Mouse (Mus musculus) T-helper 2 cell (primary cell): ENCODE results near the gene Amh.

Experiments
- in situ Hi-C: fragments of 300-600 bp; cut with MboI, MseI; formaldehyde crosslinking; loops from one replicate; pipeline ENCODE4 v1.15.1; 2025; ENCODE audit warnings: high pct_unique_total_duplicates

Amh gene

DNA sequence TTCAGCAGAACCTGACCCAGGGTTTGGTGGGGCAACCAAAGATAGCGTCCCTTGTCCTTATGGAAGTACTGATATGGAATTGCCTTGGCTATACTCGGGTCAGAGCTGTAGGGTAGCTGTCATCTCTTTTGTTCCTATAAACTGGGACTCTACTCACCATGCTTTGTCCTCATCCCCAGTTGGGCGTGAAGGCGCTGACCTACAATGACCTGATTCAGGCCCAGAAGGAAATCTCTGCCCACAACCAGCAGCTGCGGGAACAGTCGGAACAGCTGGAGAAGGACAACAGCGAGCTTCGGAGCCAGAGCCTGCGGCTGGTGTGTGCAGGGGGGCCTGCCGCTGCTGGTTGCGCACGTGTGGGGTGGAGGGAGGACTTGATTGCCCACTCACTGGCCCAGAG, 20.2 kb upstream of the Amh start:
- in situ Hi-C loops: no loop called here

DNA sequence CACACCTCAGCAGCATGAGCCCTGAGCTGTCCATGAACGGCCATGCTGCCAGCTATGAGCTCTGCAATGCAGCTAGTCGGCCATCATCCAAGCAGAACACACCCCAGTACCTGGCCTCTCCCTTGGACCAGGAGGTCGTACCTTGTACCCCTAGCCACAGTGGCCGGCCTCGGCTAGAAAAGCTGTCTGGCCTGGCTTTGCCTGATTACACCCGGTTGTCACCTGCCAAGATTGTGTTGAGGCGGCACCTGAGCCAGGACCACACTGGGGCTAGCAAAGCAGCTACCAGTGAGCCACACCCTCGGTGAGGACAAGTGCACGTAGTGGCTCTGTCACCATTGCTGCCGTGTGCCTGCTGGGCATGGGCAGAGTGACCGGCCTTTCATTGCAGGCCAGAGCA, 19.1 kb upstream of the Amh start:
- in situ Hi-C loops: no loop called here

DNA sequence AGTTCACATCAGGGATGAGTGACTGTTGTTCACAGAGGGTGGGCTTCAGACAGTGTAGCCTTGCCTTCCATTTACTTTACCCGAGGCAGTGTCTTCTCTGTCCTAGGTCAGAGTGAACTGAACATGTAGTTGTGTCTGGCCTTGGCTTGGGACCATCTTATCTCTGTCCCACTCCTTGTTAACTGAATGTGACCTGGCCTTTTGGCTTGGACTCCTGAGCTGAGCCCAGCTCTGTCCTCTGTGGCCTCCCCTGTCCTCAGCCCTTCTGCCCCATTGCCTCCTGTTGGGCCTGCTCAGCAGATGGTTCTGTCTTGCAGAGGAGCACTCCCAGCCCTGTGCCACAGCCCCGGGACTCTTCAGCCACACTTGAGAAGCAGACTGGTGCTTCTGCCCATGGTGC, 17.5 kb upstream of the Amh start:
- in situ Hi-C loops: no loop called here

DNA sequence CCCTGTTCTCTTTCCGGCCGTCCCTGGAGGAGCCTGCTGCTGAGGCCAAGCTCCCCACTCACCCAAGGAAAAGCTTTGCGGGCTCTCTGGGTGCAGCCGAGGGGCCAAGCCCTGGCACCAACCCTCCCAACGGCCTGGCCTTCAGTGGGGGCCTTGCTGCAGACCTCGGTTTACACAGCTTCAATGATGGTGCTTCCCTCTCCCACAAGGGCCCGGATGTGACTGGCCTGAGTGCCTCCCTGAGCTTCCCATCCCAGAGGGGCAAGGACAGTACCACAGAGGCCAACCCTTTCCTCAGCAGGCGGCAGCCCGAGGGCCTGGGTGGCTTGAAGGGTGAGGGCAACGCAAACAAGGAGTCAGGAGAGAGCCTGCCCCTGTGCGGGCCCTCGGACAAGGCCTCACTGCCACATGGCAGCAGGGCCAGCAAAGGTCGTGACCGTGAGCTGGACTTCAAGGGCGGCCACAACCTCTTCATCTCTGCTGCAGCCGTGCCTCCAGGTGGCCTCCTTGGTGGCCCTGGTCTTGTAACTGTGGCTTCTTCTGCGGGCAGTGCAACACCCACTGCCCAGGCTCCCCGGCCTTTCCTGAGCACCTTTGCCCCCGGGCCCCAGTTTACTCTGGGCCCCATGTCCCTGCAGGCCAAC, 14.2 kb upstream of the Amh start:
- in situ Hi-C loops: no loop called here

DNA sequence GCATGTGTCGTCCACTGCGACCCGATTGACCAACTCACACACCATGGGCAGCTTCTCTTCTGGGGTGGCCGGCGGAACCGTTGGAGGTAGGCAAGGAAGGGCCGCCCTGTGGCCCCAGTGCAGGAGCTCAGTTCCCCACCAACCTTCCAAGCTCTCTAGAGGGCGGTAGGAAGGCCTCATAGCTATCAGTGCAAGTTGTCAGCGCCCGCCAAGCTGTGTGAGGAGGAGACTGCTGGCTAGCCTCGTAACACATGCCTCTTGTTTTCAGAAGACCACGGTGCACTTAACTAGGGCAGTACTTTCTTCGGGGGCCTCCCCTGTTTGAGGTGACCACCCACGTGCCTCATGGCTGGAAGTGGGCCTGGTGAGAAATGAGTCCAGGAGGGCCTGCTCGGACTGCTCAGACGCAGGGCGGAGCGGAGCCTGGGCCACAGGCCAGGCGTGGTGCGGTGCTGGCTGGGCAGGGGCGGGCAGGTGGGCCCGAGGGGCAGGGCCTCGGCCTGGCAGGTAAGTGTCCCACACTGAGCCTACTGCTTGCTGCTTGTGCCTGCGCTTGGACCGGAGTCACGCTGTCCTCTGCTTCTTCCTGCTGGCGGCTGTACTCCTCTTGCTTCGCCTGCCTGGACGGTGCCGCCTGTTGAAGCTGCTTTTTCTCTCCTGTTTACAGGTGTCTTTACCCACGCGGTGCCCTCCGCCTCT, 13.4 kb upstream of the Amh start:
- in situ Hi-C loops: no loop called here

DNA sequence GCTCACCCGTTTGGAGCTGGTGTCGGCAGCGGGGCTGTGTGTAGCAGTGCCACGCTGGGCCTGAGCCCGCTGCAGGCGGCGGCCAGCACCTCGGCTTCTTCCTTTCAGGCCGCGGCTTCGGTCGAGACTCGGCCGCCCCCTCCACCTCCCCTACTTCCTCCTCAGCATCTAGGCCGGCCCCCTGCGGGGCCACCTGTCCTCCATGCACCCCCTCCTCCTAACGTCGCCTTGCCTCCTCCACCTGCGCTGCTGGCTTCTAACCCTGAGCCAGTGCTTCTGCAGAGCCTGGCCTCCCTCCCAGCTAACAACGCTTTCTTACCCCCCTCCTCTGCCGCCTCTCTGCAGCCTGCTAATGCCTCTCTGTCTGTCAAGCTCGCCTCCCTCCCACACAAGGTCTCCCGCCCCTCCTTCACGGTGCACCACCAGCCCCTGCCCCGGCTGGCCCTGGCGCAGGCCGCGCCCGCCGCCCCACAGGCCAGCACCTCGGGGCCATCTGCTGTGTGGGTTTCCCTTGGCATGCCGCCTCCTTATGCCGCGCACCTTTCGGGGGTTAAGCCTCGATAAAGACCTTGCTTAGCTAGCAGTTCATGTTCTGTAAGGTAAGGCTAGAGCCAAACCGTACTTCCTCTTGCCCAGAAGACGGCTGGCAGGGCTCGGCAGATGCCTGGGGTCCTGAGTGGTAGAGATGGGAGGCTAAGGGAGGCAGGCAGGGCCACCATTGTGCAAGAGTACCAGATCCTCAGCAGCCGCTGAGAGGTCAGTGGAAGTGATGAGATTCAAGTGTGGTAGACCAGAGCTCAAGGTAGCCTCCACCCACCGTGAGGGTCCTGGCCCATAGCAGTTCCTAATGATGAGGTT, 12.6 kb upstream of the Amh start:
- in situ Hi-C loops: no loop called here

DNA sequence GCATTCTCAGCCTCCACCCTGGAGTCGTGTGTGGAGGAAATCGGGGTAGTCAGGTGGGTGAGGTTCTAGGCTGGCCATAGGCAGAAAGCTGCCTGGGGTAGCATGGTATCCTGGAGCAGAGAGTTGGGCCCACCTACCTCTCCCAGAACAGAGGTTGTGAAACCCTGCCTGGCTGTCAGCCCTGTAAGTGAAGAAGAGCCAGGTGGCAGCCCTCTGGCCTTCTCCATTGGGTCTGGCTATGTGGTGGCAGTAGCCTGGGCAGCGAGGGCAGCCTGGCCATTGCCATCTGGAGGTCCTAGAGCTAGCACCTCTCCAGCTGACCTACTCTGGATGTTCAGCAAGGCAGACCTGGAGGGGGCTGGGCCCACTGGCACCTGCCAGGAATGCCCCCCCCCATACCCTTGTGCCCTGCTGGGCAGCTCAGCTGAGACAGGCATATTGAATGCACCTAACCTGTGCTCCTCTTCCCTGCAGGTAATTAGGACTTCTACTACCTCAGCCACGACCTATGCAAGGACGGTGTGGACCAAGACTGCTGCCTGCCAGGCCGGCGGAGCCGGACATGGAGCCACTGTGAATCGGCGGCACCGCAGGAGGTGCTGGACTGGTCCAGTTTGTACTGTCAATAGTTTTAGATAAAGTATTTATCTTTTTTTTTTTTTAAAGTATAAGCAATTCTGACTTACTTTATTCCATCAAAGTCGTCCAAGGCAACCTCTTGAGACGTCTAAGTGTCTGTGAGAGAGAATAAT, 11.8 kb upstream of the Amh start:
- in situ Hi-C loops: no loop called here

DNA sequence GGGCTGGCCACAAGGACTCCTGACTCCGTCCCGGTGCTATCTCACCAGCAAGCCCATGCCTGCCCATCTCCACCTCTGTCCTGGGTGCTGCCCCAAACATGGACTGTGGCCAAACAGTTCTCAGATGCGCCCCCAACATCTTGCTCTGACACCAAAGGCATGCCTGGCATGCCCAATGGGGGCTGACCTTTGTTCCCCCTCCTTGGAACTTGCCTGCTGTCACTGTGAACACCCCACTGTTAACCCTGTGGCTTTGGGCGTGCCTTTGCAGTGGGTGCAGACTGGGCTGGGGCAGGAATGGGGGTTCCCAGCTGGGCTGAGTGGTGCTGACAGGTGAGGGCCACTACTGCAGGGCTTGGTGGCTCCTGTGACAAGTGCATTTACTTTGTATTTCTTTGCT, 11.2 kb upstream of the Amh start:
- in situ Hi-C loops: no loop called here

DNA sequence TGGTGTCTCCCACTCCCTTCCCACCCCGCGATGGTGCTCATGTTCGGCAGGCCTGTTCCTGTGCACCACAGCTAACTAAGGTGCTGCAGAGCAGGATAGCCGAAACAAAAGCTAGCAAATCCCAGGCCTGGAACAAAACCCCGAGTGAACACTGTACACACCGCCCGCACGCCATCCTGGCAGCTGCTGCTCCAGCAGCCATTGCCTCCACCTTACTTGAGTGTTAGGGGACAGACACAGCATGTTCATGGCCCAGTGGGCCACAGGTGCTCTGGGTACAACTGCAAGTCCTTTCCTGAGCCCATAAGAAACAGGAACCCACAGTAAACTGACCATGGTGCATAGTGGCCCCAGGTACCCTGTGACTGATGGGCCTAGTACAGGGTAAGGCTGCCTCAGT, 10.3 kb upstream of the Amh start:
- in situ Hi-C loops: loop anchor here (5.0 kb wide), 1 partner anchor 47 kb away; no protein-coding TSS in a partner anchor

DNA sequence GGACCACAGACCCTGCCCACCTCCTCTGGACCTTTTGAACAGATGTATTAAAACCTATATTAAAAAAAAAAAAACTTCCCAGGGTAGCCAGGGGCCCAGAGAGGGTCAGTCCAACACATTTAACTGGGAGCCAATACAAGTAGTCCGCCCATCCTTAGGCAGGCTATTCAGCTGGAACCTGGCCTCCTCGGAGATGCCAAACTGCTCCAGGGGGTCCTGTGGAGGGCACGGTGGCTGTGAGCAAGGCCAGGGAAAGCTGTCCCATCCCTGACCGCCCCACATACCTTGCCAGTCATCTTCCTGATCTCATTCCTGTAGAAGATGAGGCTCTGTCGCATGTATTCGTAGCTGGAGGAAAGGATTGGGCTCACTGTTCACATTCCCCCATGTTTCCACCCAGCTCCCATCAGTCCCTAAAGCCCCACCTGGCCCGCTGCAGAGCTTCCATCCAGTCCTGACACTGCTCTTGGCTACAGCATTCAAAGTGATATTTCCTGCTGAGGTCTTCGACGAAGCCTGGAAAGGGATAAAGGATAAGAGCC, 8.7 kb upstream of the Amh start:
- in situ Hi-C loops: loop anchor here (5.0 kb wide), 1 partner anchor 49 kb away; no protein-coding TSS in a partner anchor

DNA sequence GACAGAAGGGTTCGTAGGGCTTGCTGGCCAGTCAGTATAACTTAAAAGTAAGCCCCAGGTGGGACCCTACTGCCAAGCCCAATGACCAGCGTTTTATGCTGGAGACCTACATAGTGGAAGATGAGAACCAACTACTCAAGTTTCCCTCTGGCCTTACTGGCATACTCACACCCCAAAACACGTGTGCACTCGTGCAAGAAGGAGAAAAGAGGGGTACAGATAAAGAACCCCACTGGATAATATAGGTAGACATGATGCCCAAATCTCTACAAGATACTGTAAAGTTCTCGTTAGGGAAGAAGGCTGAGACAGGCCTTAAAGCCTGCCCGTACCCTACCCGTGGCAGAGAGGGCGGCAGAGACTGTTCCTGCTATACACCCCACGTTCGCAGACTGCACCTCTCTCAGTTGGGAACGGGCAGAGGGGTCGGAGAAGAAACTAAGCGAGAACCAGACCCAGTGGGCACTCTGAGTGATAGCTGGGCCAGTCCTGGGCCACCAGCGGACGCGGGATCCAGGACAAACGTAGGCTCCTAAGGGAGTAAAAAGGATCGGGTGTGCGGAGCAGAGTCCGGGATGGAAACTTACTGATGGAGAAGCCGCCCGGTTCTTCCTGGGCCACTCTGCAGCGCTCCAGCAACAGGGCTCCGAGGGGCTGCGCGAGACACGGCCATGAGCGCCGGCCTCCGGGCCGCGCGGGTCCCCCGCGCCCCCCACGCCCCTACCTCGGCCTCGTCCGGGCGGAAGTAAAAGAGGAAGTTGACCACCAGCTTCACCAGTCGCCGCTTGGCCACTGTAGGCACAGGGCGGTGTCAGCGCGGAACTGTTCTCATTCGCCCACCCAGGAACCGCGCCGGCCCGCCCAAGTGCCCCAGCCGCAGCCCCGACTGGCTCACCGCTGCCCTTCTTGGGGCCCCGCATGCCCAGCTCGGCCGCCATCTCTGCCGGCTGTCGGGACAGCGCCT, 7.6 kb upstream of the Amh start:
- in situ Hi-C loops: loop anchor here (5.0 kb wide), 1 partner anchor 50 kb away; no protein-coding TSS in a partner anchor

DNA sequence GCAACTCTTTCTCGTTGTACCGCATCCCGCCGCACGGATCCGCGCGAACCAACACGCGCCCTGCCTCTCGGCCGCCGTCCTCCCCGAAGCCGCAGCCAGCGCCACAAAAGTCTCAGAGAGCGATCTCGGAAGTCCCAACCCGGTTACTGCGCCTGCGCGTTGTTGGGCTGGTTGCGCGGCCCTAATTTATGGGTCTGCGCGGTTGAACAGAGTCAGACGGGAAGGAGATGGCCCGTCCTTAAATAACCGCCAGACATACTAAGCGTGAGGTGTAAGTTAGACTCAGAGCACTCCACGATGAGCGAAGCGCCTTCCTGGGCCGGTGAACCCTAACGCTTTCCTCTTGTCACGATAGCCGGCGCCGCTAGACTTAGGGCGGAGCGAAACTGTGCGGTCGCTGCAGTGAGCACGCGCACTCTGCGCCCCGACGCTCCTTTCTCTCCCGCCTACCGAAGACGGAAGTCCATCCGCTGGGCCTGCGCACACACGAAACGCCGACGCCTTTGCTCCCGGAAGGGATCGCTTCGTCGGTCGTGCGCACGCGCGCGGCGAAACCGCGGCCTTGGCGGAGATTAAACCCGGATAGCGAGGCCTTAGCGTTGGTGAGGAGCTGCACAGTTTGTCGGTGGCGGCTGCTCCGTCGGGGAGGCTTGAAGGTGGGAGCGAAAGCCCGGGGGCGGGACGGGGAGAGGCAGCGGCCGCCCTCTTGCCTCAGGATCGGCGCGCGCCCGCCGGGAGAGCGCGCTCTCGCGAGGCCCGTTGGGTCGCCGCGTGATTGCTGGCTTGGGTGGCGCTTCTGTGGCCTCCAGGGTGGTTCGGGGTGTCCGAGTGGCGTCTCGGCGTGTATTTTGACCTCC, 6.7 kb upstream of the Amh start, which contains the start of the genes Sf3a2 and Plekhj1:
TSS of gene Sf3a2 (plus strand) at position 49 of the 857 bp plus-strand sequence.
TSS of gene Plekhj1 (minus strand) at position 477 of the 857 bp plus-strand sequence.
- in situ Hi-C loops: loop anchor here (5.0 kb wide), 1 partner anchor 51 kb away; no protein-coding TSS in a partner anchor

DNA sequence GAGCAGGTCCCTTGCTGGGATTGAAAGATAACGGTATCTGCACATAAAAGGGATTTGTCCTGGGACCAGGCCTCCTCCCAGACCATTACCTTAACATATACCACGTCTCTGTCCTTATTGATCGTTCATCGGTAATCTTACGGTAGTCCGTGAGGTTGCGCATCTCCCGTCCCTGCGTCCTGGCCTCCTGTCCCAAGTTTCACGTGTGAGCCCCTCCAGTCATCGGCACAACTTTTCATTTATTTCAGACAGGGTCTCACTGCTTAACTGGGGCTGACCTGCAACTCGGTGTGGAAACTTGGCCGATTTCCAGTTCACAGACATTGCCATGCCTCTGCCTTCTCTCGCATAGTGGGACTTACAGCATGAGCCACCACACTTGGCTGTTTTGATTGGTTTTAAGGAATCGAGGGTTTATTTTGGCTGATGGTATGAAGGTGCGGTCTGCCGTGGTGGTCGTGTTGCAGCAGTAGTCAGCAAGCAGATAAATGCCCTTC, 5.9 kb upstream of the Amh start:
- in situ Hi-C loops: loop anchor here (5.0 kb wide), 1 partner anchor 52 kb away; no protein-coding TSS in a partner anchor

DNA sequence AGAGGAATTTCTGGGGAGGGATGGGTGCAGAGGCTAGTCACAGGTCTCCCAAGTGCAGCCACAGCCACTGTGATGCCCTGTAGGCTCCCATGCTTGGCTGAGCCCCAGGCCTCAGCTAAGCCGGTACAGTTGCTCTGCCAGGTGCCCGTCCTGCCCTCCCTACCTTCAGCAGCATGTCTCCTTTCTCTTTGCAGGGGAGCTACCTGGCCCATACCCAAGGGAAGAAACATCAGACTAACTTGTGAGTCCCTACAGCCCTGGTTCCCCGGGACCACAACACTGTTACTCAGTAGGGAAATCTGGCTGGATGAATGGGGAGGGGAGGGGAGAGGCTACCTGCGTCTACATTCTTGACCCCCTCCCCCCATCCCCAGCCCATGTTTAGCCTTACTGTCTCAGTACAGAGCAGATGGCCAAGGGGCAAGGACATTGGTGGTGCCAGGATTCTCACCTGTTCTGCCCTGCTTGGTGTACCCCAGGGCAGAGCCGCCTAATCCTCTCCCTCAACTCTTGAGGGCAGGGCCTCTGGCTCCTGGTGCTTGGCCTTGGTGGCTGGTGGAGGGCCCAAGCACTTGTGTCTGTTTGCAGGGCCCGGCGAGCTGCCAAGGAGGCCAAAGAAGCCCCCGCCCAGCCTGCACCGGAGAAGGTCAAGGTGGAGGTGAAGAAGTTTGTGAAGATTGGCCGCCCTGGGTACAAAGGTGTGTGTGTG, 2.7 kb upstream of the Amh start:
- in situ Hi-C loops: no loop called here

DNA sequence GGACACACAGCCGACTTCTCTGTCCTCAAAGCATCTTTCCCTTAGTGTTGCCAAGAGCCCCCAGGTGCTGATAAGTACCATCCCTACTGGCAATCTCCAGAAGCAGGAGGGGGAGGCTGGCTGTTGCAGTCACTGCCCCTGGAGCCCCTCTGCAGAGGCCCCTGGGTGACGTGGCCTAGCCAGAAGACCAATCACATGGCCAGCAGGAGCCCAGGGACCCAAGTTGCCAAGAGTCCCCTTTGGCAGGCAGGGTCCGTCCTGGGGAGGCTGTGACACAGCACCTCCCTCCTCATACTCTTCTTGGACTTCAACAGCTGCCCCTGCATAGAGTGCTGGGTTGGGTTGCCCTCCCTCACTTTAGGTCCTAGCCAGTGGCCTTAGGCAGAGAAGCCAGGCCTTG, 2.0 kb upstream of the Amh start:
- in situ Hi-C loops: no loop called here

DNA sequence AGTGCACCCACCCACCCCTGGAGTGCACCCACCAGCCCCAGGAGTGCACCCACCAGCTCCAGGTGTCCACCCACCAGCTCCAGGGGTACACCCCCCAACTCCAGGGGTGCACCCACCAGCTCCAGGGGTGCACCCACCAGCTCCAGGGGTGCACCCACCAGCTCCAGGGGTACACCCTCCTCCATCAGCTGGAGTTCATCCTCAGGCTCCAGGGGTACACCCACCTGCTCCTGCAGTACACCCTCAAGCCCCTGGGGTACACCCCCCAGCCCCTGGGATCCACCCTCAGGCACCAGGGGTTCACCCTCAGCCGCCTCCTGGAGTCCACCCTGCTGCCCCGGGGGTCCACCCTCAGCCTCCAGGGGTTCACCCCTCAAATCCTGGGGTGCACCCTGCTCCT, 703 bp upstream of the Amh start:
- in situ Hi-C loops: no loop called here

DNA sequence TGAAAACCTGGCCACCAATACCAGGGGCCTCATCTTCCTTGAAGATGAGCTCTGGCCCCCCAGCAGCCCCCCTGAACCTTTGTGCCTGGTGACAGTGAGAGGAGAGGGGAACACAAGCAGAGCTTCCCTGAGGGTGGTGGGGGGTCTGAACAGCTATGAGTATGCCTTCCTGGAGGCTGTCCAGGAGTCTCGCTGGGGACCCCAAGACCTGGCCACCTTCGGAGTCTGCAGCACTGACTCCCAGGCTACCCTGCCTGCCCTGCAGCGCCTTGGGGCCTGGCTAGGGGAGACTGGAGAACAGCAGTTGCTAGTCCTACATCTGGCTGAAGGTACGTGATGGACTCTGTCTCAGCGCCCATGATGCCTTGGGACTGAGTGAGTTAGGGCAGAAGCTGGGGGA, 279 bp downstream of the Amh start:
- in situ Hi-C loops: no loop called here

DNA sequence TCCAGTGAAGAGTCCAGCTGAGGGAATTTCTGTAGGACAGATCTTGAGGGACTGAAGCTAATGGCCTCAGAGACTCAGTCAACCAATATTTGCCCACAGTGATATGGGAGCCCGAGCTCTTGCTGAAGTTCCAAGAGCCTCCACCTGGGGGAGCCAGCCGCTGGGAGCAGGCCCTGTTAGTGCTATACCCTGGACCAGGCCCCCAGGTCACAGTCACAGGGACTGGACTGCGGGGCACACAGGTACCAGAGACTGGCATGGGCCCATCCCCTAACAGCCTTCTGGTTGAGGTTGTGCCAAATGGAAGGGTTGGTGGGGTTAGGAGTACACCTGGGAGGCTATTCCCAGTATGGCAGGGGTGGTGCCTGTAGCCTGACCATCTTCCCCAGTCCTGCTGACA, 882 bp downstream of the Amh start:
- in situ Hi-C loops: no loop called here
